Mouse (Mus musculus): ENCODE measurements at regions not wholly inside any gene's neighbourhood (a gene's known extent, or its start where the extent isn't known, plus 50 kb on each side); places are given as distances from the start of the nearest gene placed in this dataset.

GRCm38 (mm10) chr10:66745871-66746270, 350.1 kb upstream of the Jmjd1c start:
- TF ChIP-seq CTCF (IDR thresholded peaks at IDR 0.05; ENCODE audit: control insufficient read depth, insufficient read depth, low read length) (no peak), POLR2A (IDR thresholded peaks at IDR 0.05; ENCODE audit: borderline replicate concordance, control insufficient read depth, low read depth, low read length) (no peak)

Measured in bone marrow, adult 2 months (tissue).